Mouse (Mus musculus) kidney, postnatal 25 days (tissue): ENCODE measurements at regions not wholly inside any gene's neighbourhood (a gene's known extent, or its start where the extent isn't known, plus 50 kb on each side); places are given as distances from the start of the nearest gene placed in this dataset.

Experiments used
- DNase-seq, 2 experiments: peaks; one replicate each; pipeline ENCODE4 v3.0.0; 2021; ENCODE audit warnings: mixed read lengths in 2 of 2

GRCm38 (mm10) chr13:52702201-52702611, 119.2 kb downstream of the Syk start:
- peak in 1 of 2 experiments; percentile 44 for DNase-seq

- DNase-seq: no peak
Measured at GRCm38 (mm10) chr13:52703401-52704164, 120.6 kb downstream of the Syk start.

GRCm38 (mm10) chr13:52704673-52705072, 121.7 kb downstream of the Syk start:
- DNase-seq: peak in 1 of 2 experiments; percentile 25

GRCm38 (mm10) chr13:52709580-52709979, 126.6 kb downstream of the Syk start:
- DNase-seq: no peak

- peak; percentile 69 to 91 for DNase-seq
Measured at GRCm38 (mm10) chr13:52711713-52712369, 128.9 kb downstream of the Syk start.

GRCm38 (mm10) chr13:52721463-52721862, 138.5 kb downstream of the Syk start:
- DNase-seq: no peak

GRCm38 (mm10) chr13:52722718-52723117, 139.7 kb downstream of the Syk start:
- no peak for DNase-seq

- DNase-seq: no peak
Measured at GRCm38 (mm10) chr13:52726043-52726442, 143.1 kb downstream of the Syk start.

GRCm38 (mm10) chr13:52726525-52726924, 143.6 kb downstream of the Syk start:
- DNase-seq: no peak

GRCm38 (mm10) chr13:52735453-52735933, 152.5 kb downstream of the Syk start:
- DNase-seq: no peak

GRCm38 (mm10) chr13:52735934-52736523, 153.1 kb downstream of the Syk start:
- DNase-seq: peak; percentile 16 to 57

- peak; percentile 28 to 67 for DNase-seq
Measured at GRCm38 (mm10) chr13:52738095-52738660, 155.2 kb downstream of the Syk start.

GRCm38 (mm10) chr13:52741371-52741770, 158.4 kb downstream of the Syk start:
- no peak for DNase-seq

- no peak for DNase-seq
Measured at GRCm38 (mm10) chr13:52756005-52756404, 173.0 kb downstream of the Syk start.

- DNase-seq: no peak
Measured at GRCm38 (mm10) chr13:52765508-52766181, 163.8 kb downstream of the Auh start.

GRCm38 (mm10) chr13:52766236-52766635, 163.2 kb downstream of the Auh start:
- peak in 1 of 2 experiments; percentile 50 for DNase-seq

GRCm38 (mm10) chr13:52769956-52770355, 159.5 kb downstream of the Auh start:
- DNase-seq: no peak

GRCm38 (mm10) chr13:52771518-52771917, 158.0 kb downstream of the Auh start:
- no peak for DNase-seq

- no peak for DNase-seq
Measured at GRCm38 (mm10) chr13:52772081-52772480, 157.4 kb downstream of the Auh start.

GRCm38 (mm10) chr13:52777396-52778034, 152.0 kb downstream of the Auh start:
- no peak for DNase-seq

GRCm38 (mm10) chr13:52778848-52779247, 150.6 kb downstream of the Auh start:
- no peak for DNase-seq
